Mouse (Mus musculus): ENCODE results near the gene Igfbp1. TPM values are rescaled to one million over a fixed set of nuclear protein-coding genes. Genes with fewer than 3 reads are reported as not detected.

Igfbp1 gene
- polyA plus RNA-seq, 1 experiment from 2014 or later = 0.39 TPM

- Histone ChIP-seq H3K9me3 (replicated peaks) (no peaks in the 10 kb centered on the region), H3K4me3 (replicated peaks) (no peak overlapping the region), H3K27ac (replicated peaks) (no peak overlapping the region), H3K27me3 (no peaks in the 10 kb centered on the region), H3K4me2 (replicated peaks) (no peak overlapping the region), H3K4me1 (0 out of 2 replicates have a peak, but pooled peaks cover 3% of the 10 kb centered on the region), H3K9ac (no peak overlapping the region), H3K36me3 (no peaks in the 10 kb centered on the region)
- no peak for ATAC-seq (ENCODE audit: insufficient number of reproducible peaks, low FRiP score, low TSS enrichment, low read depth)
- 42% methylated on average over 1 of the region's 1 CpGs for WGBS
These were observed 36.9 kb downstream of the Igfbp1 start for GRCm38 (mm10) chr11:7234436-7234835.

GRCm38 (mm10) chr11:7234981-7235609, 37.5 kb downstream of the Igfbp1 start:
- Histone ChIP-seq H3K4me3 (replicated peaks) (no peak overlapping the region), H3K27ac (replicated peaks) (no peak overlapping the region), H3K27me3 (no peaks in the 10 kb centered on the region), H3K4me1 (0 out of 2 replicates have a peak, but pooled peaks cover 3% of the 10 kb centered on the region), H3K36me3 (no peaks in the 10 kb centered on the region), H3K4me2 (replicated peaks) (no peak overlapping the region), H3K9ac (no peak overlapping the region), H3K9me3 (replicated peaks) (no peaks in the 10 kb centered on the region)
- ATAC-seq (ENCODE audit: insufficient number of reproducible peaks, low FRiP score, low TSS enrichment, low read depth) = no peak
- WGBS = 53% methylated on average over 3 of the region's 3 CpGs

- Histone ChIP-seq H3K27ac (replicated peaks) (no peak overlapping the region), H3K4me3 (replicated peaks) (no peak overlapping the region), H3K9me3 (replicated peaks) (no peaks in the 10 kb centered on the region), H3K27me3 (no peaks in the 10 kb centered on the region), H3K4me2 (replicated peaks) (no peak overlapping the region), H3K9ac (no peak overlapping the region), H3K4me1 (0 out of 2 replicates have a peak, but pooled peaks cover 3% of the 10 kb centered on the region), H3K36me3 (no peaks in the 10 kb centered on the region)
- WGBS = 94% methylated on average over 2 of the region's 2 CpGs
- ATAC-seq (ENCODE audit: insufficient number of reproducible peaks, low FRiP score, low TSS enrichment, low read depth) = no peak
These were observed 39.2 kb downstream of the Igfbp1 start for GRCm38 (mm10) chr11:7236751-7237150.

DNA sequence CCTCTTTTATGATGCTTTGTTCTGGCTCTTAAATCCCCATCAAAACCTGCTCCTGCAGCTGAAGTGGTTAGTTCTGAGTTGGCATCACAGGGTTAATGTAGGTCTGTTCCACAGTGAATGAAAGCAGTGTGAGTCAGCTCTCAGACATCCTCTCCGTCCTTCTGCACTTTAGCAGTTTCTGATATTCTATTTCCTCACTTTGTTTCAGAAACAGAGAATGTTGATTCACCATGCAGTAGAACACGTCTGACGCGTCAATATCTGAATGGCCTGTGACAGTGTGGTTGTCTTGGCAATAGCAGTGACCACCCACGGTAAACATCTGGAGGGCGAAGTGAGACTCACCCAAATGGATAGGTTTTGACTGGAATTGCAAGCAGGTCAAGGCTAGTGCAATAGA, 40.1 kb downstream of the Igfbp1 start:
- no peaks in the 10 kb centered on the region for H3K9me3 ChIP-seq (replicated peaks)
- 48% methylated on average over 6 of the region's 6 CpGs for WGBS
- H3K9ac ChIP-seq = no peak overlapping the region
- H3K27ac ChIP-seq (replicated peaks) = no peak overlapping the region
- no peak overlapping the region for H3K4me3 ChIP-seq (replicated peaks)
- H3K36me3 ChIP-seq = no peaks in the 10 kb centered on the region
- H3K27me3 ChIP-seq = no peaks in the 10 kb centered on the region
- no peak overlapping the region for H3K4me2 ChIP-seq (replicated peaks)
- 0 out of 2 replicates have a peak, but pooled peaks cover 3% of the 10 kb centered on the region for H3K4me1 ChIP-seq
- no peak for ATAC-seq (ENCODE audit: insufficient number of reproducible peaks, low FRiP score, low TSS enrichment, low read depth)

DNA sequence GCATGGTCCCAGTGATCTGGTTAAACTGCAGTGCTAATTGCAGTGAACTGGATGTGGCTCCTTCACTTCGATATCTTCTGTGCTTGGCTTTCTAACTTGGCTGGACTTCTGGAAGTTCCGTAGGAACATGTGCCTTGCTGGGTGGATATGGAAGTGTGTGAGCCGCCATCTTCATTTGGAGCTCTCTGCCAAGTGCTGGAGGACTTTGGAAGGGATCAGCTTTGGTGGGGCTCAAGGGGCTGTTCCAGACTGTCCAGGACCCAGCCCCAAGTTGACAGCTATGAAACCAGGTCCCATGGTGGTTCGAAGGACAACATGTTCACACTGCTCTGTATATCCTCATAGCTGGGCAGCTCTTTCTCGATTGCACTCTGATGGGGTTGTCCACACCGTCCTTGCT, 41.0 kb downstream of the Igfbp1 start:
- Histone ChIP-seq H3K4me2 (replicated peaks) (no peak overlapping the region), H3K36me3 (no peaks in the 10 kb centered on the region), H3K9me3 (replicated peaks) (no peaks in the 10 kb centered on the region), H3K4me3 (replicated peaks) (no peak overlapping the region), H3K27me3 (no peaks in the 10 kb centered on the region), H3K9ac (no peak overlapping the region), H3K27ac (replicated peaks) (no peak overlapping the region), H3K4me1 (0 out of 2 replicates have a peak, but pooled peaks cover 3% of the 10 kb centered on the region)
- WGBS = 95% methylated on average over 6 of the region's 6 CpGs
- ATAC-seq (ENCODE audit: insufficient number of reproducible peaks, low FRiP score, low TSS enrichment, low read depth) = no peak

DNA sequence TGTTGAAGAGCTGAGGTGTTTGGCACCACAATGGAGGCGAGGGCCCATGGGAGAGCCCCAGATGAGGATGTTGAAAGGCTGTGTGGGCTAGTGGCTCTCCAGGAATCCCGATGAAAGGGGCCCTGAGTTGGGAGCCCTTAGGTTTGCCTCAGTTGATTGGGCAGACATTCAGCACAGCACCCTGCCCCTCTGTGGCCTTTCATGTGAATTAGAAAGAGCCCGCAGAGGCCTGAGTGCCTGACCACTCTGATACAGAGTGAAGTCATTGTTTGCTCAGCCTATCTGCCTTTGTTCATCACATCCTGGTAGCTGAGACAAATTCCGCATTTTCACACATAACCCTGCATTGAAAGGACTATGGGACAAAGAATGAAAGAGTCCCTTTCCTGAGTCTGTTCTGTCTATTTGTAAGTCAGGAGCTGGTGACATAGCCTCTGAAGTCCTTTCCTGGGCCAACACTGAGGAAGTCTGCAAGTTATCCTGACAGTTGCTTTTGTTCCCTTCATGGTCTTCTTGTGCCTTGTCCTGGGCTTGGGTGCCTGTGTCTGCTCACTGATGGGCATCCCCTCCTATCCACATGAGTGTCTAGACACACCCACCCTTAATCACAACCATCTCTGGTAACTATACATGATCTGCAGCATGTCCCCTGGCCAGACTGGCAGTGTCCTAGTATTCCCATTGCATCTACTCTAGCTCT, 41.6 kb downstream of the Igfbp1 start:
- H3K4me1 ChIP-seq = 0 out of 2 replicates have a peak, but pooled peaks cover 2% of the 10 kb centered on the region
- H3K4me3 ChIP-seq (replicated peaks) = no peak overlapping the region
- H3K27ac ChIP-seq (replicated peaks) = no peak overlapping the region
- no peak overlapping the region for H3K4me2 ChIP-seq (replicated peaks)
- no peaks in the 10 kb centered on the region for H3K27me3 ChIP-seq
- no peaks in the 10 kb centered on the region for H3K36me3 ChIP-seq
- 79% methylated on average over 4 of the region's 4 CpGs for WGBS
- H3K9ac ChIP-seq = no peak overlapping the region
- no peak for ATAC-seq (ENCODE audit: insufficient number of reproducible peaks, low FRiP score, low TSS enrichment, low read depth)
- no peaks in the 10 kb centered on the region for H3K9me3 ChIP-seq (replicated peaks)

DNA sequence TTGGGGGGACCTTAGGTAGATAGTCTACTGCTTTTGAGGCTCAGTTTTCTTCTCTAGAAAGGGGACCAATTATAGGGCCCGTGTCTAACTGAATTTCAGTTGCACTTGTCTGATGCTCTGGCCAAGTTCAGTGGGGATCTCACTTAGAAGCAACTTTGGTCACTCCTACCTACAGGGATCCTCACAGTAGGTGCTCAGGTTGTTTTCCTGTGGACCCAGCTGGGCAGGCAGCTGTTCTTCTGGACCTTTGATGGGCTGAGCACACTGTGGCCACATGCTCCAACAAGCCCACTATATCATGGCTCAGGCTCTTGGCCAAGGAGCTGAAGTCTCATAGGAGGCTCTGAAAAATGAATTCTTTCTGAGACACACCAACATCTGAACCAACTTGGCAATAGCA, 47.2 kb downstream of the Igfbp1 start:
- no peaks in the 10 kb centered on the region for H3K27me3 ChIP-seq
- WGBS = 72% methylated on average over 1 of the region's 1 CpGs
- no peak for ATAC-seq (ENCODE audit: insufficient number of reproducible peaks, low FRiP score, low TSS enrichment, low read depth)
- no peaks in the 10 kb centered on the region for H3K4me1 ChIP-seq
- no peaks in the 10 kb centered on the region for H3K36me3 ChIP-seq
- H3K4me2 ChIP-seq (replicated peaks) = no peak overlapping the region
- H3K4me3 ChIP-seq (replicated peaks) = no peak overlapping the region
- H3K9me3 ChIP-seq (replicated peaks) = no peaks in the 10 kb centered on the region
- H3K27ac ChIP-seq (replicated peaks) = no peak overlapping the region
- H3K9ac ChIP-seq = no peak overlapping the region

- H3K27me3 ChIP-seq = no peaks in the 10 kb centered on the region
- no peak overlapping the region for H3K4me3 ChIP-seq (replicated peaks)
- no peaks in the 10 kb centered on the region for H3K36me3 ChIP-seq
- H3K4me1 ChIP-seq = no peaks in the 10 kb centered on the region
- WGBS = 82% methylated on average over 2 of the region's 2 CpGs
- H3K4me2 ChIP-seq (replicated peaks) = no peak overlapping the region
- no peak for ATAC-seq (ENCODE audit: insufficient number of reproducible peaks, low FRiP score, low TSS enrichment, low read depth)
- H3K9me3 ChIP-seq (replicated peaks) = no peaks in the 10 kb centered on the region
- no peak overlapping the region for H3K27ac ChIP-seq (replicated peaks)
- H3K9ac ChIP-seq = no peak overlapping the region
These were observed 52.8 kb downstream of the Igfbp1 start for GRCm38 (mm10) chr11:7250415-7250814.

GRCm38 (mm10) chr11:7250870-7251269, 53.3 kb downstream of the Igfbp1 start:
- Histone ChIP-seq H3K36me3 (no peaks in the 10 kb centered on the region), H3K4me3 (replicated peaks) (no peak overlapping the region), H3K9ac (no peak overlapping the region), H3K27ac (replicated peaks) (no peak overlapping the region), H3K9me3 (replicated peaks) (no peaks in the 10 kb centered on the region), H3K4me2 (replicated peaks) (no peak overlapping the region), H3K4me1 (no peaks in the 10 kb centered on the region), H3K27me3 (no peaks in the 10 kb centered on the region)
- WGBS = 89% methylated on average over 5 of the region's 5 CpGs
- no peak for ATAC-seq (ENCODE audit: insufficient number of reproducible peaks, low FRiP score, low TSS enrichment, low read depth)

Other genes with a start within 250 kb of the Igfbp1 start
- gene Adcy1, start 134.3 kb upstream of the Igfbp1 start, polyA plus RNA-seq (2015; fragmentation: Nextera tagmentation; extraction: Ambion mirVana) = 1.1 and 1.3 TPM in 2 replicates
- not detected in 2 replicates for gene Gm11985, start 9.2 kb upstream of the Igfbp1 start, polyA plus RNA-seq (2015; fragmentation: Nextera tagmentation; extraction: Ambion mirVana)
- gene Igfbp3, start 16.1 kb downstream of the Igfbp1 start, polyA plus RNA-seq (2015; fragmentation: Nextera tagmentation; extraction: Ambion mirVana) = 194 and 212 TPM in 2 replicates